Mouse (Mus musculus) thymus, adult 18-20 months (tissue): ENCODE measurements around the gene 9230104L09Rik.
A peak's percentile ranks its signal among the peaks of the same experiment; 100 is the strongest.

ENCODE experiments used
- DNase-seq, 2 experiments: peaks; one replicate each; pipeline ENCODE4 v3.0.0; 2022; ENCODE audit warnings: mixed read lengths in 2 of 2

The 9230104L09Rik gene

DNA sequence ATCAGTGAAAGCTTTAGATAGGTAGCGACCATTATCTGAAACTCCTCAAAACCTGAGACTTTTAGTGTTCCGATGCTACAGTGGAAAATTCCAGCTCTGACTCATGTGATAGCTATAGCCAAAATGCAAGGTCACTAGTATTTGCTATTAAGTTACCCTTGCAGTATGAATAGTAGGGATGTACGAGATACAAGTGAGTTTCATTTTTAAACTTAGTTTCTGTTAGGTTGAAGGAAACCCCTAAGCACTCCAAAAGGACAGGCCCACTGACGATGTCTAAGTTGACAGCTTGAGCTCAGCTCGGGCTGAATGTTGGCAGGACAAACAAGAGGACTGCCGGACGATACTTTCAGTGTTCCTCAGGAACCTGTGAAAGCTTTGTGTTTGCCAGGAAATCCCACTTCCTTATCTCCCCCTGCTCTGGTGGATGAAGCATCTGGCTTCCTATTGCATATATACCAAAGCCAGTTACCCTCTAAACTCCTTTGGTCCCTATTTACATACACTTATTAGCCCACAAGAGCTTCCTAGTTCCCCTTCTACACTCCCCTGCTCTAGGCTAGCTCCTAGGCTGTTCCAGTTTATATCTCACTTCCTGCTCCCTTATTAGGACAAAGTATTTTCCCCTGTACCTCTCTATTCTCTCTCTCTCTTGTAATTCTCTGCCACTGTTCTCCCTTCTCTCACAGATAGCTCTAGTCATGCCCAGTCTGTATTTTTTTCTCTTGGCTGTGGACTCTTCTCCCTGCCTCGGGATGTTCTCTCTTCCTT lies 8.0 kb downstream of the 9230104L09Rik start:
- DNase-seq = no peak

DNA sequence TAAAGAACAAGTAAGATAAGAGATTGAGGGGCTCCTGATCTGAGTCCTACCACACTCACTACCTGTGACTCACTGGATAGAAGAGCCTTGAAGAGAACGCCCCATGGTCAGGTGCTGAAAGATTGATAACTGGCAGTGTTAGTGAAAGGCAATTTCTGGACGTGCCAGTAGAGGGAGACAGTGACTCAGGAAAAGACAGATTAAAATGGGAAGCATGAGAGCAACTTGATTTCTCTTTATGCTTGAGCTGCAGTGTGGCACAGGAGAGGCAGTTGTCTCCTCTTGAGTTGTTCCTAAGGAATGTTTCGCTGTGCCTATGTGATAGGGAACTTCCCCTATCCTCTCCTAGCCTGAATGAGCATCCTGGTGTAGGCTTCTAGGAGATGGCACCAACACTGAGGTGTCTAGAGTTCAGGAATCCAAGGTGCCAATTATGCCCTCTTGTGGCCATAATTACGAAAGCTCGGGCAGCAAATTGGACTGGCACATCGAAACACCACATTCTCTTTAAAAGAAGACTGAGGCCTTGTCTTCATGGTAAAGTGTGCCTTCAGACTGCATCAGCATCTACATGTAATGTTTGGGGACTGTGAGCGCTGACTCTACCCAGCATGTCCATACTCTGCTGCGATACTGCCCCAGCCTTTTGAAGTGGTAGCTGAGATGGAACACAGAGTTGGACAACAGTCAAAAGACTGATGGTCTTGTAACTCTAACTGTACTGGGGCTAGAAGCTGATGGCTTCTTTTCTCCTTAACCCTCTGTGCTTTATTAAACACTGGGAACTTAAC lies 13.5 kb downstream of the 9230104L09Rik start:
- peak in 1 of 2 experiments; percentile 8 for DNase-seq

DNA sequence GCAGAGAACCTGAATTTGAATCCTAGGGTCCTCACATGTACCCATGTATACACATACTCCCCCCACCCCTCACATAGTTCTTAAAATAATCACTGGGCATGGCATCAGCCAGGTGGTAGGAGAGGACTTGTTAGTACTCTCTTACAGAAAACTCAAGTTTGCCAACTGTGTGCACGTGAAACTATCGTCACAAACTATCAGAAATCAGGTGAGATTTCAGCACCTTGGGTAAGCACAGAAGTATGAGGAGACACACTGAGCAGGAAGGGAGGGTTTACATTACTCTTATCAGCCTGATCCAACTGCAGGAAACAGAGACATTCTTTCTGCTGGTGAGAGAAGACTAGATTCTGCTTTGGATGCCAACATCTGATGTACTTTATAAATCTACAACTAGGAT lies 25.6 kb downstream of the 9230104L09Rik start:
- no peak for DNase-seq

DNA sequence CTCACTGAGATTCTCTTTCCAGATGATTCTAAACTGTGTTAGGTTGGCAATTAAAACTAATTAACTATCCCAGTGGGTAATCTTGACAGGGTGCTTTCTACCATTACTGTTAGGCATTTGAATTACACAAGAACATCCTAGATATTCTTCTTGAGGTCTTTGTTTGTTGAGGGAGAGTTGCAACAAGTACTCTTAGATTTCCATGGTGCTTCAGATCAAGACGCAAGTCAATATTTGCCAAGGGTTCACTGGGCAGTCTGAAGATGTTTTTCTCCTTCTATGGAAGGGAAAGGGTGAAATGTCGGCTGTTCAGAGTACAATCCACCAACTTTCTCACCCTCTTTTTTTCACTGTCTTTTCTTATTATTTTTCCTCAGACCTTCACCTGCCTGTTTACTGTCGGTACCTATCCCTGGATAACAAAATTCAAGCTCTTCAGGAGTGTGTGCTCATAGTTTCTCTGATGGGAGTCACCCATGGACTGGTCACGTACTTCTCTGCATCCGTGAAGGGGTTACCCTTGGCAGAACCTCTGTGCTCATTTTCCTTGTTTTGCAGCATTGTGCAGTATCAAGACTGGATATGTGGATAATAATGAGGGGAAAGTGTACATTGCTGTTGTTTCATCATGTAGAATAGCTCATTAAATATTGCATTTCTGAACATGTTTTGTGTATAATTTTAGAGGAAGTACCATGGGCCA lies 26.6 kb downstream of the 9230104L09Rik start:
- DNase-seq = no peak

DNA sequence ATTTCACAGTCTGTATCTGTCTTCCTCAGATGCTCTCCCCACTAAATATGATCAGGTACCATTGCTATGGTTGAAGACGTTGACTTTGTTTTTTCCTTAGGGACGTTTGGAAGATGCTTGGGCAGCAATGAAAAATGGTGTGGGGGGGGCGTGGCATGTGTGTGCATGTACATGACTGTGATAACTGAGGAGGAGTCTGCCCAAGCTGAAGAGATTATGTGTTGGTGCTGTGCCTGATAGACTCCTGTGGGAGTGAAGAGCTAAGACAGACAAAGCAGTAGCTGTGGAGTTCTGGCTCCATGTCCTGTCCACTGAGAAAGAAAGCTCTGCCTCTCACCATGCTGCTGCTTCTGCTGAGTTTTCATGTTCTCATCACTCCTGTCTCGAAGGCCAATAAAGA lies 29.9 kb downstream of the 9230104L09Rik start, which contains the start of gene Cst9:
Gene Cst9, plus strand, starts transcription at position 236 of the 400 bp plus-strand sequence.
- DNase-seq = no peak

DNA sequence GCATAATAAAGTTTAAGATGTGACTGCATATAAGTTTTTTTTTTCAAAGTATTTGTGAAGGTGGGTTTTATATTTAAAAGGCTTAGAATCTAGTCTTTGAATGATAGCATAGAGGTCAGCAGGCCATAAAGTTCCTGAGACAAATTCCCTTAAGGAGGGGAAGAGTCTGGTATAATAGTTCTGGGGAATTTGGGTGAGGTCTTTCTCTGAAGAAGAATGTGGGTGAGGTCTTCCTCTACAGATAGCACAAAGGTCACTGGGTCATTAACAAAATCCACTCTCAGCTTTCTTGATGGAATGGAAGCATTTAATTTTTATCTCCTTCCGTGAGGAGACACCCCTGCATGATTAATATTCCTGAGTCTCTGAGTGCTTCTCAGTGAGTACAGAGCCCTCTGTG lies 38.9 kb downstream of the 9230104L09Rik start:
- DNase-seq = no peak

DNA sequence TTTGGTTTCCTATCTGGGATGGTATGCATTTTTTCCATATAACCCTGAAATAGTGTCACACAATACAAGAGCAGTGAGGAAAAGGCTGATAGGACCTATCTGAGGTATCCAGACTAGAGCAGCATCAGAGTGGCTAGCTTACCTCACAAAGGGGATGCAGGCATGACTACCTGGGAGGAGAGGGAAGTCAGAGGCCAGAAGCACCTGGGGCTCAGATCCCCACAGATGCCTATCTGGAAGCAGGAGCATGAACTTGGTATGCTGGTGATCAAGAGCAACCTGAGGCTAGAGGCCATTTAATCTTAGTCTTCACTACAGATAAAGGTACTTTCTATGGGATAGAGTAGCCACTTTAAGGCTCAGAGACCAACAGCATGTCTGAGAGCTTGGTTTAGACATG lies 44.9 kb downstream of the 9230104L09Rik start, which contains the start of gene Cst13:
Gene Cst13, plus strand, starts transcription at position 173 of the 400 bp plus-strand sequence.
- no peak for DNase-seq

DNA sequence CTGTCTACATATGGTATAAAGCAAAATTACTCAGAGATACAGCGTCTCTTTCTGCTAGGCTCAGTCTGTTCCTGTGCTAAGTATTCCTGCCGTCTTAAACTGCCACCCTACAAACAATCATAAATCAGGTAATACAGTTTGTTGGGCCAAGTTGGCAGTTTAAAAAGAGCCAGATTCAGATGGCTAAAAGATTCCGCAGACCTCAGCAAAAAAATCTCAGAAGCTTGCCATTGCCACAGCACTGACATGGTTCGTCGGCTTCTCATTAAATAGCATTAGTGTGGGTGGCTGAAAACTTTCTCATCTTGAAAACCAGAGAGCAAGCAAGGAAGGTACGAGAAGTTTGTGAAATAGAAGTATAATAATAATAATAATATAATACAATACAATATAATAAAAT lies 58.1 kb downstream of the 9230104L09Rik start:
- DNase-seq = no peak

DNA sequence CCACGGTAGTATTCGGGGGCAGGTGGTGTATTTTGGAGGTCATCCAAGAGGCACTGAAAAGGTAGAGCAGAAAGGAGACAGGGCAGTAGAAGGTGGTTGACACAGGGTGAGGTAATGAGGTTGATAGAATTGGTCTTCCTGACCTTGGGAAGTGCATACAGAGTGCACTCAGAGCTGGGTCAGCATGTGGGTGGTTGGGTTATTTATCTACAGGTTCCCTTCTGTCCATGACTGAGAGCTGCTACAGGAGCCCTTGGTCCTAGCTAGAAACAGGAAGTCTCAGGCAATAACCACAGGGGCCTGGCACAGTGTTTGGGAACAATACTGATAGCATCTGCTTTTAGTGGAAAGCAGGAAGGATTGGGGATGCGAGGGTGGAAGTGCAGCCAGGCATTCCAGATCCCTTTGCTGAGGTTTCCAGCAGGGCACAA lies 63.3 kb downstream of the 9230104L09Rik start:
- DNase-seq = no peak

DNA sequence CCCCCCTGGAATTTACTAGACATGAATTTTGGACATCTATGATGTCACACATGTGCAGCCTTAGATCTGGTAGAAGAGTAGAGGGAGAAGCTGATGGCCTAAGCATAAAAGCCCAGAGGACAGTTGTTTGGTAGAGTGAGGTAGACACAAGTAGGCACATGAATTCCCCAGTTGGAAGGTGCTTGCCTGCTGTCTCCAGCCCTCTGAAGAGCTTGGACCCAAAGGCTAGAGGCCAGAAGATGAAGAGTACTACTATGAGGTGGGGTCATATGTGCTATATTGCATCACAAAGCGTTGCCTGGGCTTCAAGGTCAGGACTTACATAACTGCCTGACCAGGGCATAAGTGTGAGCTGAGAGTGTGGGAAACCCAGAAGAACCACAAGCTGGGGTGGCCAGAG lies 66.4 kb downstream of the 9230104L09Rik start, which contains the start of gene Cst8:
Gene Cst8, plus strand, starts transcription at position 301 of the 400 bp plus-strand sequence.
- DNase-seq = no peak
